Mouse (Mus musculus) brain, embryonic 18.5 days (tissue): ENCODE results near the gene Gm20388.

ENCODE experiments used
- DNase-seq: peaks from one replicate; pipeline ENCODE4 v3.0.0-alpha.2; 2012; ENCODE audit warnings: low read depth, low spot score

Gene Gm20388

DNA sequence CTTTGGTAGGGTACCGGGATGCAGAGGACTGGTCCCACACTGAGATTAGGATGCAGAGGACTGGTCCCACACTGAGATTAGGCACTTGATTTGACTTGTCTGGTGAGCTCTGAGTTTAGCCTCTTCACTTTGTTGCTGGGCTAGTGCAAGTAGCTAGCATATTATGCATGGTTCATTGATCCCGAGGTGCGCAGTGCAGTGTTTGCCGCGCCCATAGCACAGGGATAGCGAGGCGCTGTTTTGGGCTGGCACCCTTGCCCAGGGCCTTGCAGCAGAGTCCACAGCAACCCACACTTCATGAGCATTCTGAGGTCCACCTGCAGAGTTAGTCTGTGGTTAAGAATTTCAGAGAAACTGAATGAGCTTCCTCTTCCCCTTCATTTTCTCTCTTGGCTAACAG lies 2042.2 kb downstream of the Gm20388 start:
- no peak for DNase-seq

DNA sequence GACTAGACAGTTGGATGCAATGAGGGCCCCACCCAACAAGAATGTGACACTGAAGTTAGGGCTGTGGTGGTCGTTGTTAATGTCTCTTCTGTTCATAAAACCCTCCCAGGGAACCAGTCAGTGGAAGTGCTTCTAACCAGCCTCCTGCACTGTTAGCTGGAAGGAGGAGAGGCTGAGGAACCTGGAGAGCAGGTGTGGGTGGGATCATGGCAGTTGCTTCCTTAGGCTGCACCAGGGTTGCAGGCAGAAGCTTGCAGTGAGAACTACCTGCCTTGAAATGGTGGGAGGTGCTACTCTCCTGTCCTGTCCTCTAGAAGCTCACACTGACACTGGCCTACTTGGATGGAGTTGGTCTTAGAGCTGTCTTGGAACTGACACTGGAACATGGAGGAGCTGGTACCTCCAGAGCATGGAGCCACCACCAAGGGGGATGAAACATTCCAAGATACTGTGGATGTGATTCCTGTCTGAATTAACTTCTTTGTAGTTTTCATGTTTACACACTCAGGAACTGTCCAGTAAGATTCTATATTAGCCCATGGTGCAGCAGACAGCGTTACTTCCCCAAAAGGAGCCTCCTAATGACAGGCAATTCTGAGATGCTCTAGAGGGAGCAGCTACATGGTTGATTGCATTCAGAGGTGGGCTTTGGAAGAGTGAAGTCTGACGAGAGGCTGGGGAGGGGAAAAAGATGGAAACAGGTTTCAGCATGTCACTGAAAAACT lies 2043.3 kb downstream of the Gm20388 start:
- DNase-seq = no peak

DNA sequence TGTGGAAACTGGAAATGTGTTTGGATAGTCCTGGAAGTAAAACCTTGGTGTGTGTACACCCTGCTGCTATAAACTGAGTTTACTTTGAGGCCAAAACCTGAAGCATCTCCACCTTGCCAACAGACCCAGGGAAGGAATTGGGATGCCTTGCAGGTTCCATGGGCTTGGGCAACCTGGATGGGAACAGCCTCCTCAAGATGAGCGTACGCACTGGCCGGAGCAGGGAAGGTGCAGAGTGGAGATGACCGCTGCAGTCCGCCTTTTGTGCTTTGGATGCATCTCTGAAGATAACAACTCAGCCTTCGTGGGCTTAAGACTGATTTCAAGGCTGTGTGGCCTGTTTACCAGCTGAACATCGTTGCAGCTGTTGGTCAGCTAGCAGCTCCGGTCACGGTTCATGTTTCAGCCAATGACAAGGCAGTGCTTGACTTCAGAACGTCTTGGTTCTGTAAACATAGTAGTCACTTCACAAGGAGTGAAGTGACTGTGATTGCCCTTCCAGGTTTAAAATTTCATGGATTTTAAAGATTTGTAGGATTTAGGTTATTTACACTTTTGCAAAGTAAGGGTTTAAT lies 2044.4 kb downstream of the Gm20388 start:
- no peak for DNase-seq

DNA sequence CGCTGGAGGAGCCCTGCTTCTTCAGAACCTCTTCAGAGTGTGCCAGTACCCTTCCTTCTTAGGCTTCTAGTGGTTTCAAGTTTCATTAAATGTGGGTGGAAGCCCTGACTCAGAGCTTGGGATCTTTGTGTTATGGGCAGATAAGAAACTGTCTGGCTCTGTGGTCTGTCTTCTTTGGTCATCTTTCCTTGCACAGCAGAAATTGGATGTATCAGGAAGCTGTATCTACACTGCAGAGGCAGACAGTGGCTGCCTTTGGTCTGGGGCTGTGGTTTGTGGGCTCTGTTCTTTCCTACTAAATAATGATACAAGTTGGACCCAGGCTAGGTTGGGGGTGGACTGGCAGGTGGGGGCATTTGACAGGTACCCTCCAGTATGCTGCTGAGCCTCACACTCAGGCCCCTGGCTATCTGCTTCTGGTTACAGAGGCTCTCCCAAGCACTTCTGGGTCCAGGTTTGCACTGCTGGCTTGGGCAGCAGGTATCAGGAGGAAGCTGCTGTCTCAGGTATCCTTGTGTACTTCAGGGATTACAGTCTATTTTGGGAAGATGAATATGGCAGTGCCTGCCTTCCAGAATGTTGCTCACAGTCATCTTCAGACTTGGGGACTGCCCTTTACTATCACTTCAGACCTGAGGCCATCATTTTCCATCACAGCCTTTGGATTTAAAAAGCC lies 2045.3 kb downstream of the Gm20388 start:
- no peak for DNase-seq

DNA sequence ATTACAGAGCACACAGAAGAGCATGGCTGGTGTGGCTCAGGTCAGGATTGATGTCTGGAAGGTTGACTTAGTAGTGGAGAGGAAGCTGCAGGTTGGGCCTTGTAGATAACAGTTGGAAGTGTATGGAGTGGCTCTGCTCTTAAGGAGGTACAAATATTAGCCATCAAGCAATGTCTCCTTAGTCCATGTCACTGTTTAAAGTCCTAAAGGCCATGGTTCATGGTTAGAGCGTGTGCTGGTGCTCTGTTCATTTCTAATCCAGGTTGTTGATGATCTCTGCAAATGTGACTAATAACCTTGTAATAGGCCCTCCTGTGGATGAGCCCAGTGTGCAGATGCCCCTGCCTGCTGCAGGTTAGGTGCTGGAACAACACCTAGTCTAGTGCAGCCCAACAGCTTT lies 2047.8 kb downstream of the Gm20388 start:
- DNase-seq = no peak

DNA sequence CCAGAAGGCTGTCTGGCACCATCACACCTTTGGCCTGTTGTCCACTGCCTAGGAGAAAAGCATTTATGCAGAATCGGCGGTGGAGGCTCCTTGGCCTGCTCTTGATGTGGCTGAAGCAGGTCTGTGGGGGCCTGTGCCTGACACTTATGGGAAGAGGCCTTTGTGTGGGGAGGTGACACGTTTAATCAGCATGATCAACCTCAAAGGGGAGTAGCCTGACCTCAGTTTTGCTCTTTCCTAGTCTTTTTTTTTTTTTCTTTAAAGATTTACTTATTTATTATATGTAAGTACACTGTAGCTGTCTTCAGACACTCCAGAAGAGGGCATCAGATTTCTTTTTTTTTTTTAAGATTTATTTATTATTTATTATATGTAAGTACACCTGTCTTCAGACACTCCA lies 2052.3 kb downstream of the Gm20388 start:
- no peak for DNase-seq

DNA sequence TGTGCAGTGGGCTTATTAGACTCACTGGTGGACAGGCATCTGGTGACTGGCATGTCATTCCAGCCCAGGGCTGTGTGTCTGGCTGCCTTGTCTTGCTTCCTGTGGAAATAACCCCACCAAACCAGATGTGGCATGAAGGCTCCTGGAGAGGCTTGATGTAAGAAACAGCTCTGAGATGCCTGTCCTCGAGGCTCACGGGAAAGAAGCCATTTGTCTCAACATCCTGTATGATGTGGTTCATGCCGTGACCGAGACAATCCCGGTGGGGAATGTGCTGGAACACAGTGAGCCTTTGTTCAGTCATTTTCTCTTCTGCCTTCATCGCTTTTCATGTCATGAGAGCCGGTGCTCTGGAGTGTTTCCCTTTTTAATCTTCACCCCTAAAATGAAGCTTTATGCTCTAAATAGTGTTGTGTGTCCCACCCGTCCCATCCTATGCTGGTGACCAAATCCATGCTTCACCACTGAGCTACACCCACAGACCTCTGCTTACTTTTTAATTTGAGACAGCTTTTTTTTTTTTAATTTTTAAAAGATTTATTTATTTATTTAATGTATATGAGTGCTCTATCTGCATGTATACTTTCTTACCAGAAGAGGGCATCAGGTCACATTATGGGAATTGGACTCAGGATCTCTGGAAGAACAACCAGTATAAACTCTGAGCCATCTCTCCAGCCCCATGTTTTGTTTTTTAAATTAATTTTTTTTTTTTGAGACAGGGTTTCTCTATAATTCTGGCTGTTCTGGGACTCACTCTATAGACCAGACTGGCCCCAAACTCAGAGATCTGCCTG lies 2054.3 kb downstream of the Gm20388 start:
- DNase-seq = no peak

DNA sequence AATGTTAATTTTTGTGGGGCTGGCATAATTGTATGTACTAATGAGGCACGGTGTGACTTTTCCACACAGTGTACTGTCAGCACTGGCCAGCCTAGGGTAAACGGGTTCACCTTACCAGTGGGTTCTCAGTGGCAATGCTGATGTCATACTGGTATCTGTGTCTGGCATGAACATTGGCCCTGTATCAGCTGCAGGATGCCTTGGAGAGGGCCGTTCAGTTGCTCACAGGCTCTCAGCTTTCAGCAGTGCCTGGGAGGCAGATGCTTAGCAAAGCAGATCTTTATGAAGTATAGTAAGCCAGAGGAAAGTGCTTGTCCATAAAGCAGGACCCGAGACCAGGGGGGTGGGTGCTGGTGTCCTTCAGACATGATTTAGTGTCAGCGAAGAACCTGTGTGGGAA lies 2055.5 kb downstream of the Gm20388 start:
- DNase-seq = no peak

DNA sequence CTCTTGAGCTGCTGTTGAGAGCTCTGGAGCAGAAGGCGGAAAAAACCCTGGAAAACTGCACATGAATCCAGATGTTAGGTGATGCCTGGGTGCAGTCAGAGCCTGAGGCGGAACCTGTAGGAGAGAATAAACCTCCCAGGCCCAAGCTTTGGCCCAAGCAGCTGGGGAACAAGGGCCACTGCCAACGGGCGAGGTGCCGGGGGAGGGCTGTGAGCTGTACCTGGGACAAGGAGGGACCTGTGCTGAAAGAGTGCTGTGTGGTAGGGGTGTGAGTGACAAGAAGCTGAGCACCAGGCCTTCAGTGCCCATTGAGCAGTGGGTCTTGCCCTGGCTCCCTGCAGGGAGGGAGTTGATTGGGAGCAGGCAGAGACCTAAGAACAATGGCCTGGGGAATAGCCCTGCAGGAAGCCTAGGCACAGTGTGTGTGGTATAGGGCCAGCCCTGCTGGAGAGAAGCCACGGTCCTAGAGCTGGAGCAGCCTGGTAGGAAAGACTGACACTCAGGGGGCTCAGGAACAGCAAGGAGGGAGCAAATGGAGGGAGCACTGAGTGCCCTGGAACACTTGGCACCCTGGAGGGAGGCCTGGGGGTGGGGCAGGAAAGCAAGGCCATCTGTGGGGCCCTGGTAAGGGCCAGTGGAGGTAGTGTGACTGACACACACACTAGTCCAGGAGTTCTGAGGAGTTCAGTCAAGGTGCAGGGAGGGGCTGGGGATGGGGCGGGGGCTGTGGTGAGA lies 2056.2 kb downstream of the Gm20388 start:
- no peak for DNase-seq

DNA sequence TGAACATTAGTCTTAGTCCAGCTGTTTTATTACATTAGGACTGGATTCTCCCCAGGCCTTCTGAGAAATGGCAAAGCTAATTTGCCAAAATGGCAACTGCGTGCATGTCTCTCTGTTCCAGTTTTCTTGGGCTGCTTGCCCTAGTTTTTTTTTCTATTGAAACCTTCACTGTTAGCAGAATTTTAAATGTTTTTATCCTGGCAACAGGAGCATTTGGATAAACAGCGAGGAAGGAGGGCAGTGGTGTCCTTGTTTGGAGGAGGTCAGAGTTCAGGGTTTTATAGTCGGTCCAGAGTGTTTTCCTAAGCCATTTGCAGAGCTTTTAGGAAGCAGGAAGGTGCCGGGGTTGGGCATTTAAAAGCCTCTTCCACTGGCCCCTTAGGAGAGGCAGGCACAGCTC lies 2057.3 kb downstream of the Gm20388 start:
- no peak for DNase-seq

DNA sequence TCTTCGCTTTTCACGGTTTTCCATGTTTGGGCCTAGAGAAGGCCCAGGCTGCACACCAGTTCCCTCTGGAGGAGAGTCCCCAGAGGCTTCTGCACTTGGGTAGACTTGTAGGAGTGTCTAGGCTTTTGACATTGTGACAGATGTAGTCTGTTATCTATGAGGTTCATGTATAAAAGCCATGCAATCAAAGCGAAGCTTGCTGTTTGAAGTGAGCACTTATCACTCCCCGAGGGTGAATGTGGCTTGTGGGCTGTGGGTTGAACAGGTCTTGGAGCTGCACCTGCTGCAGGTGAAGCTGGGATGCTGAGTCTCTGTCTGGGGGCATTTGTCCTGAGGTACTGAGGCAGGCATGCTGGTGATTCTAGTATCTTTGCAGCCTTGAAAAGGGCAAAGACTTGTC lies 2057.9 kb downstream of the Gm20388 start:
- no peak for DNase-seq

DNA sequence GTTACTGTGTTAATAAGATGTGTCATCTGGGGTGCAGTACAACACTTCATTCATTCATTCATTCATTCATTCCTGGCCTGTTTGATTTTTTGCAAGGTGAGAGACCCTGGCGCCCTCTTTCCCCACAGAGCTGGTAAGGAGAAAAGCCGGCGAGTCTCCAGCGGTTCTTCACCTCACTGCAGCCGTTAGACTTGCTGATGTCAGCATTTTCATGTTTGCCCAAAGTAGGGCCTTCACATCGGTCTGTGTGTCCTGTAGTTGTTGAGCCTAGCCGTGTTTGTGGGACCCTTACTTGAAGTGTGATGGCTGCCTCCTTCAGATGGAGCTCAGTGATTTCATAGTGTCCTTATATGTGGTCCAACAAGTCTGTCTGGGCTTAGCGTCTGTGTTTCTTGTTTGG lies 2059.6 kb downstream of the Gm20388 start:
- DNase-seq = no peak

DNA sequence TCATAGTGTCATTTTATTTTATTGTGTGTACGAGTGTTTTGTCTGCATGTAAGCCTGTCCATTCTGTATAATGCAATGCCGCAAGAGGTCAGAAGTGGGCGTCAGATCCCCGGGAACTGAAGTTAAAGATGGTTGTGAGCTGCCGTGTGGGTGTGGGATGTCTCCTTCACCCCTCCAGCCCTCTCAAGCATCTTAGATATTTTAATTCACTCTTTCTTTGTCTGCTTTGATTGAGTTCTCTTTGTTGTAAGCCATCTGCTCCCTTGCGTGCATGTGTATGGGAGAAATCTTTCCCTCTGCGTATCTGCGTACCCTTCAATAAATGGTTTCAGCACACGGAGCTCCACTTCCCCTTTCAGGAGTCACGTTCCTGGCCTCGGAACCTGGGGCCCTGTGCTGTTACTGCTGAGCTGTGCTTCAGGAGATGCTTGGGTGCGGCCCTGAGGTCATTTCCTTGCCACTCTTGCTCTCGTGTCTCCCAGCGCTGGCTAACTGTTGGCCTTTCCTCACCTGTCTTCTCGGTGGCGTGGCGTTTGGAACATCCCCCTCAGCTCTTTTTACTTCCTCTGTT lies 2060.9 kb downstream of the Gm20388 start:
- DNase-seq = no peak

DNA sequence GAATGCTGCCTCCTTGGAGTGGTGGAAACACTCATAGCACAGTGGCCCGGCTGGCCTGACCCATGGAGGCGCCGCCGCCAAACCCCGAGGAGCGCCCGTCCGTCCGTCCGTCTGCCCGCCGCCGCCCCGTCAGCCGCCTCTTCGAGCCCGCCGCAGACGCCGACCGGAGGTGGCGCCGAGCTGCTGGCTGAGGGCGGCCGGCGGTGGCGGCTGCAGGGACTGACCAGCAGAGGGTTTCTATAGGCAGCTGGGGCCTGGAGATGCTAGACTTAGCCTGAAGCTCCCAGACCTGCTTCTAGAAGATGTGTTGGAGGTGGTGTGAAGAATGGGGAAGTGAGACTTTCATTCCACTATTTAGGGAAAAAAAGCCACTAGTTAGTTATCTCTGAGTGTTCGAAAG lies 2063.3 kb downstream of the Gm20388 start:
- no peak for DNase-seq

DNA sequence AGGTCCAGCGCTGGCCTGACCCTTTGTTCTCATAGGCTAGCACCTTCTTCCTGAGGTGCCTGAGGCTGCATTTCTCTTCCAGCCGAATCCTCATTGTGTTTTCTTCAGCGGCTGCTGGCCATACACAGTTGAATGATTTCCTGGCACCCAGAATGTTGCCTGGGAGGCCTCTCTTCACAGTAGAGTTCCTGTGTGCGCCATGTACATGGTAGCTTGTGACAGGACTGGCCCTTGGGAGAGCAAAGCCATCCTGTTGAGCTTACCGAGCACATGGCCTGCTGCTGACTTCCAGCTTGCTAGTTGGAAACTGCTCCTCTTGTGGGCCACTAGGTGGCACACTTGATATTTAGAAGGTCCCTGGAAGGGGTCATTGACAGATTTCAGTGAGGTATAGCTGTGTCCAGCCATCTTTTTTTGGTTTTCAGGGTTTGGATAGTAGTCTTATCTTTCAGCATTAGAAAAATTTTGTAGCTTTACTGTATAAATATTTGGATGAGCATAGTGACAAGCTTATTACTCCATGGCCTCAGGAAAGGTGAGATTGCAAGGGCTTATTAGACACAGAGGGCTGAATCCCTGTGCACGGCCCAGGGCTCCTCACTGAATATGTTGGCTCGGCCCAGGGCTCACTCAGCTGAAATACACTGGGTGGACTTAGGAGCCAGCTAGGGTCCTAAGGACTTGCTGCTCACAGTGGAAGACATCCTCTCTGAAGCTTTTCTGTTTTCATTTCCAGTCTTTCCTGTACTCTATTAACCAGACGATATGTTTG lies 2067.4 kb downstream of the Gm20388 start:
- peak; percentile 55 for DNase-seq

DNA sequence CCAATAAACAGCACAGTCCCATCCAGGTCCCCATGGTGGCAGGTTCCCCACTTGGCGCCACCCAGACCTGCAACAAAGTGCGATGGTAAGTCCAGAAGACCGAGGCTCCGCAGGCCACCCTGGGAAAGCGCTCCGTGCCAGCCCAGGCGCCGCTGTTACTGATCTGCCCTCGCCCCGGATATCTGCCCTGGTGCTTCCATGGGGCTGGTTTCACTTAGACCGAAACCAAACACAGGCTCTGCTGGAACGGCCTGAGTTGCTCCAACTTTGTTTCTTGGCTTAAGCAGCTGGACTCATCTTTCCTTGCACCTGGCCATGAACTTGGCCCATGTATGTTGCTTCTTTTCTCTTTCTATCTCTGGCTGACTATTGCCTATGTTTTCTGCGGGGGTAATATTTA lies 2068.0 kb downstream of the Gm20388 start:
- no peak for DNase-seq

DNA sequence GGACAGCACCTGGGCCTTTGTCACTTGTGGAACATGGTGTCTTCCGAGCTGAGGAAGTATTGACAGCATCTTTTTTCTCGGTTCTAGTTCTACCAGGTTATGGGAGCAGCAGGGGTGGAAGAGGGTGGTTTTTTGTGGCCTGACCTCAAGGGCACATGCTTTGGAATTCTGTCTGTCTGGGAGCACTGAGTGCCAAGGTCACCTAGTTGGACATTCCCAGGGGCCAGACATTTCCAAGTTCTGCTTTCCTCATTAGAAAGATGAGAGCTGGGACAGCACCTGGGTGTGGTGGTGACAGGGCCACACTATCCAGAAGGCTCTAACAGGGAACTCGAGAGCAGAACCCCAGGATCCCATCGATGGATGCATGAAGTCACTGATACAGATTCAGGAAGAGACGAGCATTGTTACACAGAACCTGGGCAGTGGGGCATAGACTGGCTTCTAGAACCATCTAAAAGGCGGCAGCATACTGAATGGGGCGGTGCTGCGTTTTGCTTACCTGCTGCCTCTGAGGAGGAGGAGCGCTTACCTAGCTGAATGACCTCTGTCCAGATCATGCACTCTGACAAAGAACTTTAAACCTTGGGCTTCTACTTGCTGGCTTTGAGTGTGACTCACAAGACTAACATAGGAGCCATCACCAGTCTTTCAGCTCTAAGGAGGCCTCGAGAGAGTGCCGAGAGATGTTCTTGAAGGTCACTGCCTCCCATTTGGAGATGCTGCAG lies 2070.3 kb downstream of the Gm20388 start:
- no peak for DNase-seq

DNA sequence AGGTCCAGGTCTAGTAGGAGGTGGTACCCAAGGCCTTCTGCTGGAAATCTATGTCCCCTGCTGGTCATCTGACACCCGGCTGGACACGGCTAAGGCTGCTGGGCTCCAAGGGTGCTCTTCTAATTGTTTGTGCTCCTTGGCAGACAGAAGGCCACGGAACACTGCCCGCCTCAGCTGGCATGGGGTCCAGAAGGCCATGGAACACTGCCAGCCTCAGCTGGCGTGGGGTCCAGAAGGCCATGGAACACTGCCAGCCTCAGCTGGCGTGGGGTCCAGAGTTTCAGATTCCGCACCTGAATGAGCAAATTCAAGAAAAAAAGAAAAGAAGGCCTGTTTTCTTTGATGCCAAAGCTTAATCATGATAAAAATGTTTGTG lies 2070.9 kb downstream of the Gm20388 start:
- DNase-seq = no peak

DNA sequence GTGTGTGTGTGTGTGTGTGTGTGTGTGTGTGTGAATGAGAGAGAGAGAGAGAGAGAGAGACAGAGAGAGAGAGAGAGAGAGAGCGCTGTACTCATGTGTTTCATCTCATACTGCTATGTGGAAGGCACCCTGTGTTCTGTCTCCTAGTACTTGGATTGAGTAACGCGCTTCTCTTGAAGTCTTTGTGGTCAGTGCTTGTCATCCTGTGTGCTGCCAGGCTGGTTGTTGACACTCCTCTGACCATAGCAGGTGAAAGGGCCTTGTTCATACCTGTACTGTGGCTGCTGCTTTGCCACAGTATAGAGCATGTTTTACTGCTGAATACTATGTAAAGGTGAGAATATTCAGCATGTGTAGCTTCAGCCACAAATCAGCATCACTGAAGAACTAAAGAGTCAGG lies 2075.0 kb downstream of the Gm20388 start:
- DNase-seq = no peak

DNA sequence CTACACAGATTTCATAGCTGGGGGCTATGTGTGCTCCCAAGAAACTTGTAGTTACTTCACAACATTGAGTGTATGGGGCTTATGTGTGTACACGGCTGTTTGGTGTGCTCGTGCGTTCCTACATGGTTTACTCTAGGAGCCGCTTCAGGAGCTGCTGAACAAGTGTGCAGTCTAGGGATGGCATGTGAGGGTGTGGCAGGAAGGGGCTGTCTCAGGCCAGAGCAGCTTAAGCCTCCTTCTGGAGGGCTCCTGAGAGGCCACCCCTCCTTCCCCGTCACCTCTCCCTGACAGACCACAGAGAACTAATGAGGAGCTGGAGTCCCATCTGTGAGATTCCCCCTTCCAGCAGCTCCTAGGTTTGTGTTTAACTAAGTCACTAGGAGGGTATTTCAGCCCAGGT lies 2077.3 kb downstream of the Gm20388 start:
- no peak for DNase-seq
